Mouse (Mus musculus): ENCODE results near the gene P2ry12.

- TF ChIP-seq CTCF (conservative IDR thresholded peaks at IDR 0.05; ENCODE audit: insufficient read depth, insufficient read length, low read depth, low read length) (no peak), POLR2A (IDR thresholded peaks at IDR 0.05; ENCODE audit: low read depth, low read length) (no peak)
These were observed 15.5 kb upstream of the P2ry12 start for GRCm38 (mm10) chr3:59278254-59278533.
